Mouse (Mus musculus): ENCODE measurements at regions not wholly inside any gene's neighbourhood (a gene's known extent, or its start where the extent isn't known, plus 50 kb on each side); places are given as distances from the start of the nearest gene placed in this dataset.

GRCm38 (mm10) chr15:36367296-36367695 is 640.3 kb downstream of the Zfp706 start:
- Histone ChIP-seq H3K4me3 (ENCODE audit: insufficient read depth, low read depth, low read length) (no peak overlapping the region), H3K27ac (replicated peaks; ENCODE audit: low read depth, low read length) (no peak overlapping the region), H3K4me1 (ENCODE audit: control insufficient read depth, insufficient read depth, insufficient read length, low read length) (no peaks in the 10 kb centered on the region)

- Histone ChIP-seq H3K4me3 (ENCODE audit: insufficient read depth, low read depth, low read length) (no peak overlapping the region), H3K4me1 (ENCODE audit: control insufficient read depth, insufficient read depth, insufficient read length, low read length) (peaks cover 7% of the 10 kb centered on the region; the same call in 1 of the 2 replicates), H3K27ac (replicated peaks; ENCODE audit: low read depth, low read length) (no peak overlapping the region)
Measured at GRCm38 (mm10) chr15:36364757-36365156, 642.8 kb downstream of the Zfp706 start.

GRCm38 (mm10) chr15:36364062-36364461 is 643.5 kb downstream of the Zfp706 start:
- Histone ChIP-seq H3K4me1 (ENCODE audit: control insufficient read depth, insufficient read depth, insufficient read length, low read length) (peaks cover 7% of the 10 kb centered on the region; the same call in 1 of the 2 replicates), H3K27ac (replicated peaks; ENCODE audit: low read depth, low read length) (no peak overlapping the region), H3K4me3 (ENCODE audit: insufficient read depth, low read depth, low read length) (no peak overlapping the region)

GRCm38 (mm10) chr15:36362911-36363565 is 644.5 kb downstream of the Zfp706 start:
- Histone ChIP-seq H3K27ac (replicated peaks; ENCODE audit: low read depth, low read length) (no peak overlapping the region), H3K4me1 (ENCODE audit: control insufficient read depth, insufficient read depth, insufficient read length, low read length) (peaks cover 7% of the 10 kb centered on the region; the same call in 1 of the 2 replicates), H3K4me3 (ENCODE audit: insufficient read depth, low read depth, low read length) (no peak overlapping the region)

GRCm38 (mm10) chr15:36361522-36362148 is 645.9 kb downstream of the Zfp706 start:
- H3K4me1 ChIP-seq (ENCODE audit: control insufficient read depth, insufficient read depth, insufficient read length, low read length), result peaks cover 7% of the 10 kb centered on the region; the same call in 1 of the 2 replicates
- H3K4me3 ChIP-seq (ENCODE audit: insufficient read depth, low read depth, low read length), result no peak overlapping the region
- no peak overlapping the region for H3K27ac ChIP-seq (replicated peaks; ENCODE audit: low read depth, low read length)

GRCm38 (mm10) chr15:36360694-36361521 is 646.7 kb downstream of the Zfp706 start:
- Histone ChIP-seq H3K4me1 (ENCODE audit: control insufficient read depth, insufficient read depth, insufficient read length, low read length) (peaks cover 7% of the 10 kb centered on the region; the same call in 1 of the 2 replicates), H3K27ac (replicated peaks; ENCODE audit: low read depth, low read length) (no peak overlapping the region), H3K4me3 (ENCODE audit: insufficient read depth, low read depth, low read length) (no peak overlapping the region)

- Histone ChIP-seq H3K27ac (replicated peaks; ENCODE audit: low read depth, low read length) (no peak overlapping the region), H3K4me3 (ENCODE audit: insufficient read depth, low read depth, low read length) (no peak overlapping the region), H3K4me1 (ENCODE audit: control insufficient read depth, insufficient read depth, insufficient read length, low read length) (peaks cover 13% of the 10 kb centered on the region; the same call in 1 of the 2 replicates)
Measured at GRCm38 (mm10) chr15:36355851-36356250, 651.7 kb downstream of the Zfp706 start.

- Histone ChIP-seq H3K4me3 (ENCODE audit: insufficient read depth, low read depth, low read length) (no peak overlapping the region), H3K27ac (replicated peaks; ENCODE audit: low read depth, low read length) (no peak overlapping the region), H3K4me1 (ENCODE audit: control insufficient read depth, insufficient read depth, insufficient read length, low read length) (peaks cover 13% of the 10 kb centered on the region; the same call in 1 of the 2 replicates)
Measured at GRCm38 (mm10) chr15:36354545-36354944, 653.0 kb downstream of the Zfp706 start.

- H3K4me3 ChIP-seq (ENCODE audit: insufficient read depth, low read depth, low read length), result no peak overlapping the region
- H3K27ac ChIP-seq (replicated peaks; ENCODE audit: low read depth, low read length), result peak overlapping the region; percentile 36; the same call in 1 of the 2 replicates
- peaks cover 13% of the 10 kb centered on the region; the same call in 1 of the 2 replicates for H3K4me1 ChIP-seq (ENCODE audit: control insufficient read depth, insufficient read depth, insufficient read length, low read length)
Measured at GRCm38 (mm10) chr15:36353793-36354192, 653.8 kb downstream of the Zfp706 start.

- H3K4me1 ChIP-seq (ENCODE audit: control insufficient read depth, insufficient read depth, insufficient read length, low read length), result peaks cover 13% of the 10 kb centered on the region; the same call in 1 of the 2 replicates
- no peak overlapping the region for H3K27ac ChIP-seq (replicated peaks; ENCODE audit: low read depth, low read length)
- H3K4me3 ChIP-seq (ENCODE audit: insufficient read depth, low read depth, low read length), result no peak overlapping the region
Measured at GRCm38 (mm10) chr15:36352929-36353328, 654.6 kb downstream of the Zfp706 start.

GRCm38 (mm10) chr15:36351693-36352092 is 655.9 kb downstream of the Zfp706 start:
- H3K4me3 ChIP-seq (ENCODE audit: insufficient read depth, low read depth, low read length), result no peak overlapping the region
- H3K4me1 ChIP-seq (ENCODE audit: control insufficient read depth, insufficient read depth, insufficient read length, low read length), result peaks cover 13% of the 10 kb centered on the region; the same call in 1 of the 2 replicates

GRCm38 (mm10) chr15:36348348-36348747 is 659.2 kb downstream of the Zfp706 start:
- H3K4me3 ChIP-seq (ENCODE audit: insufficient read depth, low read depth, low read length), result no peak overlapping the region
- no peak overlapping the region for H3K27ac ChIP-seq (replicated peaks; ENCODE audit: low read depth, low read length)
- H3K4me1 ChIP-seq (ENCODE audit: control insufficient read depth, insufficient read depth, insufficient read length, low read length), result 0 out of 2 replicates have a peak, but pooled peaks cover 2% of the 10 kb centered on the region

More at GRCm38 (mm10) chr15:36351693-36352092, 655.9 kb downstream of the Zfp706 start:
- H3K27ac ChIP-seq (replicated peaks; ENCODE audit: low read depth, low read length), result no peak overlapping the region

GRCm38 (mm10) chr15:36347333-36347845 is 660.2 kb downstream of the Zfp706 start:
- Histone ChIP-seq H3K4me3 (ENCODE audit: insufficient read depth, low read depth, low read length) (no peak overlapping the region), H3K27ac (replicated peaks; ENCODE audit: low read depth, low read length) (no peak overlapping the region), H3K4me1 (ENCODE audit: control insufficient read depth, insufficient read depth, insufficient read length, low read length) (0 out of 2 replicates have a peak, but pooled peaks cover 2% of the 10 kb centered on the region)

- H3K27ac ChIP-seq (replicated peaks; ENCODE audit: low read depth, low read length), result no peak overlapping the region
- no peaks in the 10 kb centered on the region for H3K4me1 ChIP-seq (ENCODE audit: control insufficient read depth, insufficient read depth, insufficient read length, low read length)
- H3K4me3 ChIP-seq (ENCODE audit: insufficient read depth, low read depth, low read length), result no peak overlapping the region
Measured at GRCm38 (mm10) chr15:36346126-36346525, 661.4 kb downstream of the Zfp706 start.

- no peak overlapping the region for H3K27ac ChIP-seq (replicated peaks; ENCODE audit: low read depth, low read length)
- H3K4me1 ChIP-seq (ENCODE audit: control insufficient read depth, insufficient read depth, insufficient read length, low read length), result no peaks in the 10 kb centered on the region
- no peak overlapping the region for H3K4me3 ChIP-seq (ENCODE audit: insufficient read depth, low read depth, low read length)
Measured at GRCm38 (mm10) chr15:36345413-36345812, 662.2 kb downstream of the Zfp706 start.

Measured in brown adipose tissue, adult 24 weeks (tissue).